Mouse (Mus musculus) heart, embryonic 11.5 days (tissue): Measurements from ENCODE around the gene Ergic1. TPM values are rescaled to one million over a fixed set of nuclear protein-coding genes. Genes with fewer than 3 reads are reported as not detected.

ENCODE experiments used
- ATAC-seq: fragments of 200-750 bp; cut with Nextera tagmentation; replicated peaks from 2 replicates; pipeline ENCODE4 v1.8.0; 2017; ENCODE audit warnings: moderate library complexity; ENCODE audit not compliant: insufficient number of reproducible peaks, low FRiP score, low TSS enrichment
- H3K27ac ChIP-seq: fragments of 300-500 bp; sonication (generic); 2 replicates; pipeline ENCODE4 v1.5.1; 2014; ENCODE audit warnings: mild to moderate bottlenecking, low read depth, low read length
- H3K27me3 ChIP-seq: fragments of 300-500 bp; sonication (generic); 2 replicates; pipeline ENCODE4 v1.6.1; 2014; ENCODE audit warnings: mild to moderate bottlenecking, low read length, mixed read lengths; ENCODE audit not compliant: control insufficient read depth, insufficient read depth
- H3K36me3 ChIP-seq: fragments of 300-500 bp; sonication (generic); 2 replicates; pipeline ENCODE4 v1.6.1; 2014; ENCODE audit warnings: mild to moderate bottlenecking, low read length, moderate library complexity, mixed read lengths; ENCODE audit not compliant: control insufficient read depth, insufficient read depth
- H3K4me1 ChIP-seq: fragments of 300-500 bp; sonication (generic); 2 replicates; pipeline ENCODE4 v1.6.1; 2014; ENCODE audit warnings: low read length; ENCODE audit not compliant: control insufficient read depth, insufficient read depth
- H3K4me2 ChIP-seq: fragments of 300-500 bp; sonication (generic); 2 replicates; pipeline ENCODE4 v1.6.1; 2014; ENCODE audit warnings: mild to moderate bottlenecking, moderate library complexity
- H3K4me3 ChIP-seq: fragments of 300-500 bp; sonication (generic); 2 replicates; pipeline ENCODE4 v1.5.1; 2014; ENCODE audit warnings: low read depth, low read length
- H3K9ac ChIP-seq: fragments of 300-500 bp; sonication (generic); 2 replicates; pipeline ENCODE4 v1.6.1; 2014; ENCODE audit warnings: mild to moderate bottlenecking, low read depth, low read length, moderate library complexity
- H3K9me3 ChIP-seq: fragments of 300-500 bp; sonication (generic); replicated peaks from 2 replicates; pipeline ENCODE4 v1.6.1; 2016; ENCODE audit warnings: low read length; ENCODE audit not compliant: control insufficient read depth
- WGBS: fragments of 180-500 bp; shearing (Covaris S2); extraction: QIAGEN DNeasy Blood & Tissue Kit; methylation state at CpG from one replicate; pipeline ENCODE4 v1.1.7; 2014; ENCODE audit not compliant: insufficient replicate concordance; 5-methylcytosine and 5-hydroxymethylcytosine counted together
- polyA plus RNA-seq: library from polyadenylated mRNA; unstranded; fragments of >200 nt; fragmentation: Nextera tagmentation; extraction: Ambion mirVana; gene quantifications from 2 replicates; pipeline ENCODE4 v1.2.1, GENCODE M21; 2014

The Ergic1 gene
- polyA plus RNA-seq, 1 experiment from 2014 or later: 147 TPM

- 89% methylated on average over 10 of the region's 10 CpGs for WGBS
- Histone ChIP-seq H3K4me3 (no peak overlapping the region), H3K36me3 (peaks cover 24% of the 10 kb centered on the region), H3K9ac (no peak overlapping the region), H3K9me3 (no peaks in the 10 kb centered on the region), H3K27ac (no peak overlapping the region), H3K4me1 (no peaks in the 10 kb centered on the region), H3K4me2 (no peak overlapping the region), H3K27me3 (no peaks in the 10 kb centered on the region)
- ATAC-seq: no peak
Measured at GRCm38 (mm10) chr17:26624999-26625398, 63.7 kb downstream of the Ergic1 start.

GRCm38 (mm10) chr17:26625521-26626010 lies 64.3 kb downstream of the Ergic1 start:
- Histone ChIP-seq H3K9me3 (no peaks in the 10 kb centered on the region), H3K4me1 (no peaks in the 10 kb centered on the region), H3K4me2 (no peak overlapping the region), H3K27ac (no peak overlapping the region), H3K9ac (no peak overlapping the region), H3K4me3 (no peak overlapping the region), H3K36me3 (peaks cover 29% of the 10 kb centered on the region), H3K27me3 (no peaks in the 10 kb centered on the region)
- 94% methylated on average over 2 of the region's 2 CpGs for WGBS
- no peak for ATAC-seq

DNA sequence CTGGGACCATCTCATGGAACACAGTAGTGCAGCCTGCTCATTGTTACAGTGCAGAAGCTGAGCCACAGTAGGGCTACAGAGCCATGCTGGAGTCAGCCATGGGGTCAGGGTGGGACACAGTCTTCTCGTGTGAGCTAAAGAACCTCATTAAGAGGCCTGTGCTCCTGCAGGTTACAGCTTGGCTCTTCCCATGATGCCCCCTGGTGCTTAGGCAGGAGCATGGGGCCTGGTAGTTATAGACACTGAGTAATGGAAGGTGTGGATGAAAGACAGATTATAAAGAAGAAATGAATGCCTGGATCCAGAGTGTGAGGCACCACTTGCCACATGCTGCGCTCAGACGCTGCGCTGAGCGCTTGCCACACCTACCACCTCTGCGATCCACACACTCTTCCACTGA lies 67.2 kb downstream of the Ergic1 start:
- no peak overlapping the region for H3K4me2 ChIP-seq
- no peak overlapping the region for H3K4me3 ChIP-seq
- WGBS: 89% methylated on average over 6 of the region's 6 CpGs
- H3K27me3 ChIP-seq: no peaks in the 10 kb centered on the region
- no peaks in the 10 kb centered on the region for H3K4me1 ChIP-seq
- peaks cover 32% of the 10 kb centered on the region for H3K36me3 ChIP-seq
- H3K9ac ChIP-seq: no peak overlapping the region
- no peak overlapping the region for H3K27ac ChIP-seq
- no peaks in the 10 kb centered on the region for H3K9me3 ChIP-seq
- no peak for ATAC-seq

- H3K4me1 ChIP-seq: no peaks in the 10 kb centered on the region
- H3K9me3 ChIP-seq: no peaks in the 10 kb centered on the region
- no peak overlapping the region for H3K9ac ChIP-seq
- 90% methylated on average over 3 of the region's 3 CpGs for WGBS
- ATAC-seq: no peak
- H3K36me3 ChIP-seq: peaks cover 32% of the 10 kb centered on the region
- H3K27me3 ChIP-seq: no peaks in the 10 kb centered on the region
- H3K4me2 ChIP-seq: no peak overlapping the region
- H3K27ac ChIP-seq: no peak overlapping the region
- no peak overlapping the region for H3K4me3 ChIP-seq
Measured at GRCm38 (mm10) chr17:26628936-26629335, 67.6 kb downstream of the Ergic1 start.

DNA sequence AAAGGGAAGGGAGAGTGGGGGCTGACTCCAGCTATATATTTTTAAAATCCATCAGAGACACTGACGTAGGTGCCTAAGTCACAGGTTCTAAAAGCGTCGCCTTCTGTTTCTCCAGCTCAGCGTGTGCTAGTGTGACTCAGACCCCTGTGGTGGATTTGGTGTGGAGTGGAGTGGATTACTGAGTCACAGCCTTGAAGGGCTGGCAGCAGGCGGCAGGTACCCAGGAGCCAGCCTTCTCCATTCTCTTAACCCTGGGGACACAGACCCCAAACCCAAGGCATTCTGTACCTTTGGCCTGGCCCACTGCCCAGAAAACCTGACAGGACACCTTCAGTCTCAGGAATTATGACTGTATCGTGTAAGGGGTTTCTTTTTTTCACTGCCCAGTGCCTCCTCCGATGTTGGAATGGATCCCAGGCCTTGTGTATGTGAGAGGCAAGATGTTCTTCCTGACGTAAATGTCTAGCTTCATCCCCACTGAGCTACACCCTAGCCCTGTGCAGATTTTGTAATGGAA lies 70.6 kb downstream of the Ergic1 start:
- no peaks in the 10 kb centered on the region for H3K9me3 ChIP-seq
- H3K27me3 ChIP-seq: no peaks in the 10 kb centered on the region
- no peaks in the 10 kb centered on the region for H3K4me1 ChIP-seq
- ATAC-seq: no peak
- no peak overlapping the region for H3K4me2 ChIP-seq
- H3K27ac ChIP-seq: no peak overlapping the region
- peaks cover 19% of the 10 kb centered on the region for H3K36me3 ChIP-seq
- no peak overlapping the region for H3K9ac ChIP-seq
- no peak overlapping the region for H3K4me3 ChIP-seq
- 94% methylated on average over 8 of the region's 8 CpGs for WGBS

- 87% methylated on average over 9 of the region's 9 CpGs for WGBS
- Histone ChIP-seq H3K4me3 (no peak overlapping the region), H3K9me3 (no peaks in the 10 kb centered on the region), H3K36me3 (peaks cover 17% of the 10 kb centered on the region), H3K27ac (no peak overlapping the region), H3K4me1 (no peaks in the 10 kb centered on the region), H3K9ac (no peak overlapping the region), H3K4me2 (no peak overlapping the region), H3K27me3 (no peaks in the 10 kb centered on the region)
- ATAC-seq: no peak
Measured at GRCm38 (mm10) chr17:26633186-26633585, 71.9 kb downstream of the Ergic1 start.

DNA sequence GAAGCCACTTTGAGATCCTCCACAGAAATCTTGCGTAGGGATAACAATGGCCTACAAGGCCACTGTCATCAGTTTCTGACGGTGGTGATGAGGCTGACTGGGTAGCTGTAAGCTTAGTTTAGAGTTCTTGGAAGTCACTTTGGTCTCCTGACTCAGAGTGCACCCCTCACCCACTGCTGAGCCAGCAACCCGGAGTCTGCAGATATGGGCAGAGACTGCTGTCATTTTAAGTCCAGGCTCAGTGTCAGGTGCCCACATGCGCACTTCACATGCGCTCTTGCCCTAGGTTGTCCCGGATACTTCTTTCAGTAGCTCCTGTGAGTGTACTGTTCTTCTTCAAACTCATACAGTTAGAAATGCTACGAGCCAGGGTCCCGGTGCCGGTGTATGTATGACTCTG lies 72.6 kb downstream of the Ergic1 start:
- ATAC-seq: no peak
- WGBS: 88% methylated on average over 9 of the region's 9 CpGs
- Histone ChIP-seq H3K4me3 (no peak overlapping the region), H3K4me1 (no peaks in the 10 kb centered on the region), H3K36me3 (peaks cover 17% of the 10 kb centered on the region), H3K27me3 (no peaks in the 10 kb centered on the region), H3K9ac (no peak overlapping the region), H3K4me2 (no peak overlapping the region), H3K27ac (no peak overlapping the region), H3K9me3 (no peaks in the 10 kb centered on the region)

GRCm38 (mm10) chr17:26634539-26634938 lies 73.2 kb downstream of the Ergic1 start:
- no peak overlapping the region for H3K27ac ChIP-seq
- peaks cover 16% of the 10 kb centered on the region for H3K36me3 ChIP-seq
- H3K27me3 ChIP-seq: no peaks in the 10 kb centered on the region
- no peak overlapping the region for H3K9ac ChIP-seq
- 83% methylated on average over 7 of the region's 7 CpGs for WGBS
- no peak overlapping the region for H3K4me3 ChIP-seq
- H3K4me1 ChIP-seq: no peaks in the 10 kb centered on the region
- no peaks in the 10 kb centered on the region for H3K9me3 ChIP-seq
- no peak overlapping the region for H3K4me2 ChIP-seq
- ATAC-seq: no peak

GRCm38 (mm10) chr17:26635951-26636350 lies 74.7 kb downstream of the Ergic1 start:
- H3K4me2 ChIP-seq: no peak overlapping the region
- ATAC-seq: no peak
- H3K27ac ChIP-seq: no peak overlapping the region
- no peaks in the 10 kb centered on the region for H3K27me3 ChIP-seq
- H3K9me3 ChIP-seq: no peaks in the 10 kb centered on the region
- 81% methylated on average over 7 of the region's 7 CpGs for WGBS
- H3K4me1 ChIP-seq: no peaks in the 10 kb centered on the region
- peaks cover 16% of the 10 kb centered on the region for H3K36me3 ChIP-seq
- H3K9ac ChIP-seq: no peak overlapping the region
- H3K4me3 ChIP-seq: no peak overlapping the region
